In the genomic region with DNA sequence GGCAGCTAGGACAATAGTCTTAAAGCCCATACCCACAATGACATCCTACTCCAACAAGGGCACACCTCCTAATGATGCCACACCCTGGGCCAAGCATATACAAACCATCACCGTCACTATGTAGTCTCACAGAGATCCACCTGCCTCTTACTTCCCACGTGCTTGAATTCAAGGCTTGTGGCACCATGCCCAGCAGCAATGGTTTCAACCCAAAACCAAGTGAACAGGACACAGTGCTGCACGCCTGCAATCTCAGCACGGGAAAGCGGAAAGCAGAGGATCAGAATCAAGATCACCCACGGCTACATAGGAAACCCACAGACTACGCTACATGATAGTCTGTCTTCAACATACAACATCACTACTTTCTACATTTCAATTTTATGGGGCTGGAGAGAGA, we compare ENCODE assay signal across 33 mouse cellular contexts. TPM values are rescaled to one million over a fixed set of nuclear protein-coding genes. Genes with fewer than 3 reads are reported as not detected.
"Had no signal": no experiment of that assay in that cellular context is flagged by ENCODE, and none has a peak within 500 bp of the region (broad histone marks: within the 10 kb centered on the region; RNA-seq: fewer than 3 reads in every experiment).

No protein-coding gene starts in this region.

- ATAC-seq: liver, embryonic 12.5 days; liver, postnatal 0 days; lung, postnatal 0 days; midbrain, embryonic 13.5 days; midbrain, embryonic 15.5 days; midbrain, embryonic 16.5 days had no signal

- H3K27ac ChIP-seq: limb, embryonic 10.5 days; limb, embryonic 12.5 days; limb, embryonic 13.5 days; limb, embryonic 15.5 days; liver, embryonic 12.5 days; liver, embryonic 13.5 days; liver, embryonic 14.5 days; liver, embryonic 15.5 days; lung, embryonic 15.5 days; midbrain, embryonic 10.5 days; midbrain, embryonic 12.5 days; midbrain, embryonic 13.5 days; midbrain, embryonic 15.5 days; neural tube, embryonic 12.5 days; neural tube, embryonic 13.5 days had no signal

- H3K4me3 ChIP-seq: limb, embryonic 10.5 days; limb, embryonic 12.5 days; limb, embryonic 13.5 days; limb, embryonic 15.5 days; liver, embryonic 12.5 days; liver, embryonic 13.5 days; liver, embryonic 15.5 days; lung, embryonic 15.5 days; megakaryocyte, embryonic 14.5 days; midbrain, embryonic 10.5 days; midbrain, embryonic 12.5 days; midbrain, embryonic 13.5 days; midbrain, embryonic 15.5 days; myocyte; neural tube, embryonic 12.5 days; neural tube, embryonic 13.5 days had no signal

- H3K9me3 ChIP-seq: limb, embryonic 10.5 days; limb, embryonic 12.5 days; limb, embryonic 13.5 days; limb, embryonic 15.5 days; liver, embryonic 12.5 days; liver, embryonic 13.5 days; liver, embryonic 15.5 days; lung, embryonic 15.5 days; megakaryocyte, embryonic 14.5 days; midbrain, embryonic 10.5 days; midbrain, embryonic 12.5 days; midbrain, embryonic 13.5 days; midbrain, embryonic 15.5 days; neural tube, embryonic 12.5 days; neural tube, embryonic 13.5 days had no signal

- H3K4me1 ChIP-seq: limb, embryonic 10.5 days; limb, embryonic 12.5 days; limb, embryonic 13.5 days; limb, embryonic 15.5 days; liver, embryonic 12.5 days; liver, embryonic 13.5 days; liver, embryonic 15.5 days; lung, embryonic 15.5 days; midbrain, embryonic 10.5 days; midbrain, embryonic 12.5 days; midbrain, embryonic 13.5 days; midbrain, embryonic 15.5 days; neural tube, embryonic 12.5 days; neural tube, embryonic 13.5 days had no signal

- H3K36me3 ChIP-seq: midbrain, embryonic 15.5 days had no signal

- H3K27me3 ChIP-seq: limb, embryonic 12.5 days; limb, embryonic 13.5 days; limb, embryonic 15.5 days; liver, embryonic 12.5 days; liver, embryonic 13.5 days; liver, embryonic 15.5 days; lung, embryonic 15.5 days; megakaryocyte, embryonic 14.5 days; midbrain, embryonic 12.5 days; midbrain, embryonic 13.5 days; midbrain, embryonic 15.5 days; neural tube, embryonic 12.5 days; neural tube, embryonic 13.5 days had no signal

- DNase-seq: left cerebral cortex, postnatal 4 days; liver; liver, embryonic 13.5 days; liver, postnatal 0 days; lung, adult 18-20 months; lung, adult 2 months; lung, embryonic 14.5 days; lung, postnatal 10 days; lung, postnatal 14 days; lung, postnatal 4 days; midbrain, embryonic 14.5 days had no signal

RNA-seq across cellular contexts. Expression of gene Klb, which starts 39.9 kb away (rescaled TPM):
- total RNA-seq: megakaryocyte progenitor cell, adult 5-6 weeks; megakaryocyte, adult 5-6 weeks; megakaryocyte-erythroid progenitor cell, adult 5-6 weeks; monocyte, adult 5-6 weeks had no signal
- polyA plus RNA-seq: limb, embryonic 15.5 days; lung, embryonic 14.5 days; lung, embryonic 15.5 days; midbrain, embryonic 12.5 days; neural tube, embryonic 12.5 days had no signal
